Mouse (Mus musculus): ENCODE results near the gene Myo19.

Myo19 gene

GRCm38 (mm10) chr11:84886767-84887511 is 7.0 kb downstream of the Myo19 start:
- DNase-seq: no peak

- no peak for DNase-seq
Observed at GRCm38 (mm10) chr11:84888025-84888424, 8.1 kb downstream of the Myo19 start.

GRCm38 (mm10) chr11:84889492-84889891 is 9.5 kb downstream of the Myo19 start:
- no peak for DNase-seq

- no peak for DNase-seq
Observed at GRCm38 (mm10) chr11:84891705-84892104, 11.8 kb downstream of the Myo19 start.

GRCm38 (mm10) chr11:84893113-84893512 is 13.2 kb downstream of the Myo19 start:
- DNase-seq: no peak

GRCm38 (mm10) chr11:84904597-84905144 is 24.7 kb downstream of the Myo19 start:
- no peak for DNase-seq

- no peak for DNase-seq
Observed at GRCm38 (mm10) chr11:84907081-84907480, 27.1 kb downstream of the Myo19 start.

- DNase-seq: no peak
Observed at GRCm38 (mm10) chr11:84908480-84908879, 28.5 kb downstream of the Myo19 start.

- DNase-seq: no peak
Observed at GRCm38 (mm10) chr11:84910411-84910810, 30.5 kb downstream of the Myo19 start.

GRCm38 (mm10) chr11:84914673-84915072 is 34.7 kb downstream of the Myo19 start:
- no peak for DNase-seq

GRCm38 (mm10) chr11:84916053-84916702 is 36.2 kb downstream of the Myo19 start, which contains the start of gene Znhit3:
TSS of gene Znhit3 (minus strand) at chr11:84916366.
- peak; percentile 90 to 91 for DNase-seq

GRCm38 (mm10) chr11:84916703-84917300 is 36.9 kb downstream of the Myo19 start:
- no peak for DNase-seq

GRCm38 (mm10) chr11:84918425-84918824 is 38.5 kb downstream of the Myo19 start:
- DNase-seq: peak; percentile 97 to 99

GRCm38 (mm10) chr11:84919276-84919675 is 39.3 kb downstream of the Myo19 start:
- peak; percentile 43 to 68 for DNase-seq

- no peak for DNase-seq
Observed at GRCm38 (mm10) chr11:84919951-84920350, 40.0 kb downstream of the Myo19 start.

GRCm38 (mm10) chr11:84920981-84921380 is 41.0 kb downstream of the Myo19 start:
- DNase-seq: no peak

GRCm38 (mm10) chr11:84932261-84932660 is 52.3 kb downstream of the Myo19 start:
- DNase-seq: no peak

- peak in 1 of 2 experiments; percentile 46 for DNase-seq
Observed at GRCm38 (mm10) chr11:84939508-84940053, 59.6 kb downstream of the Myo19 start.

- DNase-seq: no peak
Observed at GRCm38 (mm10) chr11:84940140-84940539, 60.2 kb downstream of the Myo19 start.

- DNase-seq: no peak
Observed at GRCm38 (mm10) chr11:84943948-84944347, 64.0 kb downstream of the Myo19 start.

- DNase-seq: no peak
Observed at GRCm38 (mm10) chr11:84944639-84945435, 64.9 kb downstream of the Myo19 start.

GRCm38 (mm10) chr11:84945841-84946240 is 65.9 kb downstream of the Myo19 start:
- no peak for DNase-seq

Data from cerebellum, postnatal 14 days (tissue).